Mouse (Mus musculus): ENCODE measurements at regions not wholly inside any gene's neighbourhood (a gene's known extent, or its start where the extent isn't known, plus 50 kb on each side); places are given as distances from the start of the nearest gene placed in this dataset.

DNA sequence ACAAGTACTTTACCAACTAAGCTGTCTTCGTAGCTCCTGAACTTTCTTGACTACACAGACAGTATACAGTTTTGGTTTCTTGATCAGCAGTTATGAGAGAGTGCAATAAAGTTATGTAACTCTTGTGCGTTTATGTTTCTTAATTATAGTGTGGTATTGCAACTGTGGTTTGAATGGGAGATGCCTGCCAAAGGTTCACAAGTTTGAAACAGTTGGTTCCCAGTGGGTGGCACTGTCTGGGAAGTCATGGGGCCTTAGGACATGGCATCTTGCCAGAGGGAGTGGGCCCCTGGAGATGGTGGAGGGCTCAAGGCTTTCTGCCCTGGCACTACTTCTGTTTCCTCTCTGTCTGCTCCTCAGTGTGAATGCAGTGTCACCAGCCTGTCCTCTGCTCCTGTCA lies 71.7 kb downstream of the Evx1 start:
- no peak for TF ChIP-seq POLR2A (IDR thresholded peaks at IDR 0.05; ENCODE audit: borderline replicate concordance, extremely low read depth, insufficient read depth, insufficient read length, poor library complexity, severe bottlenecking)
- TF ChIP-seq CTCF (IDR thresholded peaks at IDR 0.05; ENCODE audit: borderline replicate concordance, extremely low read depth, insufficient read depth, insufficient read length): no peak
